Mouse (Mus musculus): ENCODE data around the gene Rgs17. TPM values are rescaled to one million over a fixed set of nuclear protein-coding genes. Genes with fewer than 3 reads are reported as not detected.
"Not testable (repeated sequence)": the region's sequence is repeated elsewhere in the genome, so short reads cannot be mapped to it uniquely, and the experiment has no call there.

The Rgs17 gene
- total RNA-seq (2021), result 1 to 10 TPM; 1.0 to 1.3 TPM
- long read RNA-seq, experiment 1, result 0 reads
- long read RNA-seq, experiment 2, full-length matches to known transcripts, result 1 of 1 reads
- long read RNA-seq, experiment 2, partial matches to known transcripts, result 0 of 1 reads
- long read RNA-seq, experiment 2, other reads (novel, unspliced or antisense), result 0 of 1 reads

- DNase-seq (ENCODE audit: low spot score in 2 of 2), result peak; percentile 20 to 29
Measured at GRCm38 (mm10) chr10:5922294-5922828, at the start of gene Rgs17. Gene Rgs17 (minus strand): TSS chr10:5922400.

- no peak for DNase-seq (ENCODE audit: low spot score in 2 of 2)
Measured at GRCm38 (mm10) chr10:5967655-5968054, 45.5 kb upstream of the Rgs17 start.

GRCm38 (mm10) chr10:5953787-5954186 is 31.6 kb upstream of the Rgs17 start:
- DNase-seq (ENCODE audit: low spot score in 2 of 2), result not testable (repeated sequence)

GRCm38 (mm10) chr10:5924261-5924660 is 2.1 kb upstream of the Rgs17 start:
- DNase-seq (ENCODE audit: low spot score in 2 of 2), result no peak

GRCm38 (mm10) chr10:5923096-5923495 is 896 bp upstream of the Rgs17 start:
- no peak for DNase-seq (ENCODE audit: low spot score in 2 of 2)

GRCm38 (mm10) chr10:5921771-5922170 is 429 bp downstream of the Rgs17 start:
- DNase-seq (ENCODE audit: low spot score in 2 of 2), result no peak

GRCm38 (mm10) chr10:5921031-5921551 is 1.1 kb downstream of the Rgs17 start:
- DNase-seq (ENCODE audit: low spot score in 2 of 2), result no peak

GRCm38 (mm10) chr10:5904399-5904798 is 17.8 kb downstream of the Rgs17 start:
- no peak for DNase-seq (ENCODE audit: low spot score in 2 of 2)

GRCm38 (mm10) chr10:5901777-5902176 is 20.4 kb downstream of the Rgs17 start:
- DNase-seq (ENCODE audit: low spot score in 2 of 2), result no peak

GRCm38 (mm10) chr10:5900731-5901130 is 21.5 kb downstream of the Rgs17 start:
- DNase-seq (ENCODE audit: low spot score in 2 of 2), result no peak

GRCm38 (mm10) chr10:5877106-5877505 is 45.1 kb downstream of the Rgs17 start:
- no peak for DNase-seq (ENCODE audit: low spot score in 2 of 2)

- no peak for DNase-seq (ENCODE audit: low spot score in 2 of 2)
Measured at GRCm38 (mm10) chr10:5871081-5871480, 51.1 kb downstream of the Rgs17 start.

- DNase-seq (ENCODE audit: low spot score in 2 of 2), result no peak
Measured at GRCm38 (mm10) chr10:5867981-5868552, 54.1 kb downstream of the Rgs17 start.

- DNase-seq (ENCODE audit: low spot score in 2 of 2), result no peak
Measured at GRCm38 (mm10) chr10:5865996-5866395, 56.2 kb downstream of the Rgs17 start.

GRCm38 (mm10) chr10:5862669-5863068 is 59.5 kb downstream of the Rgs17 start:
- DNase-seq (ENCODE audit: low spot score in 2 of 2), result no peak

- no peak for DNase-seq (ENCODE audit: low spot score in 2 of 2)
Measured at GRCm38 (mm10) chr10:5860849-5861248, 61.4 kb downstream of the Rgs17 start.

GRCm38 (mm10) chr10:5859729-5860128 is 62.5 kb downstream of the Rgs17 start:
- no peak for DNase-seq (ENCODE audit: low spot score in 2 of 2)

- no peak for DNase-seq (ENCODE audit: low spot score in 2 of 2)
Measured at GRCm38 (mm10) chr10:5857996-5858549, 64.1 kb downstream of the Rgs17 start.

GRCm38 (mm10) chr10:5853290-5853868 is 68.8 kb downstream of the Rgs17 start:
- DNase-seq (ENCODE audit: low spot score in 2 of 2), result no peak

GRCm38 (mm10) chr10:5846939-5847338 is 75.3 kb downstream of the Rgs17 start:
- DNase-seq (ENCODE audit: low spot score in 2 of 2), result no peak

- DNase-seq (ENCODE audit: low spot score in 2 of 2), result peak; percentile 13 to 37
Measured at GRCm38 (mm10) chr10:5841369-5841768, 80.8 kb downstream of the Rgs17 start.
